Mouse (Mus musculus): Measurements from ENCODE around the gene Gas2l3. TPM values are rescaled to one million over a fixed set of nuclear protein-coding genes. Genes with fewer than 3 reads are reported as not detected.

Gene Gas2l3
- total RNA-seq, 1 experiment from 2014 or later = 9.2 TPM

- DNase-seq = peak; percentile 48
These were observed 43.0 kb downstream of the Gas2l3 start for GRCm38 (mm10) chr10:89400674-89401336.

GRCm38 (mm10) chr10:89395823-89396222 is 47.9 kb downstream of the Gas2l3 start:
- DNase-seq = peak; percentile 83

GRCm38 (mm10) chr10:89395321-89395720 is 48.4 kb downstream of the Gas2l3 start:
- no peak for DNase-seq

DNA sequence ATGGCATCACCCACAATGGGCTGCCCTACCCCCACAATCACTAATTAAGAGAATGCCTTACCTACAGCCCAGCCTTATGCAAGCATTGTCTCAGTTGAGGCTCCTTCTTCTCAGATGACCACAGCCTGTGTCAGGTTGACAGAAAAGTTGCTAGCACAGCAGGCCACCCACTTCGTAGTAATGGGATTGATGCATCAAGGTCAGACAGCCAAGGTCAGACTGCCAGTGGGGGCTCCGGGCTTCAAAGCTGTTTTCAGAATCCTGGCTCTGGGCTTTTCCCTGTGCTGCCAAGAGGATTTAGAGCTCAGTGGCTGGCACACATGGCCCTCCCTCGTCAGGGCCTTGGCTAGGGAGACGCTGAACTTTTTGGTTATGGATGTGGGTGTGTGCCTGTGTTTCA is 51.1 kb downstream of the Gas2l3 start:
- peak; percentile 55 for DNase-seq

GRCm38 (mm10) chr10:89391571-89392163 is 52.1 kb downstream of the Gas2l3 start:
- DNase-seq = no peak

- no peak for DNase-seq
These were observed 57.3 kb downstream of the Gas2l3 start for GRCm38 (mm10) chr10:89386461-89386860.

GRCm38 (mm10) chr10:89383462-89383861 is 60.3 kb downstream of the Gas2l3 start:
- DNase-seq = peak; percentile 85

DNA sequence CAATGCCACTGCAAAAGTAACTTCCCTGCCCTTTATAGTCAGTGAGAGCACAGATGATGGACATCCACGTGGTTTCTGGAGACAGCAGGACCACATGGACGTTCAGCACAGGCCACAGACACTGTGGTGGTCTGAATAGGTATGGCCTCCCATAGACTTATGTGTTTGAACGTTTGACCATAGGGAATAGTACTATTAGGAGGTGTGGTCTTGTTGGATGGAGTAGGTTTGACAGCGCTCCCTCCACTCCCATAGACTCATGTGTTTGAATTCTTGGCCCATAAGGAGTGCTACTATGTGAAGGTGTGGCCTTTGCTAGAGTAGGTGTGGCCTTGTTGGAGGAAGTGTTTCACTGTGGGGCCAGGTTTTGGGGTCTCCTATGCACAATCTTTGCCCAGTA is 66.0 kb downstream of the Gas2l3 start:
- DNase-seq = no peak

GRCm38 (mm10) chr10:89370051-89370450 is 73.7 kb downstream of the Gas2l3 start:
- no peak for DNase-seq

- DNase-seq = no peak
These were observed 84.8 kb downstream of the Gas2l3 start for GRCm38 (mm10) chr10:89358933-89359332.

Other genes with a start within 250 kb of the Gas2l3 start
- 0.64 and 1.3 TPM in 2 replicates for gene Ano4, start 99.2 kb downstream of the Gas2l3 start, total RNA-seq (2021)
- gene Nr1h4, start 89.6 kb upstream of the Gas2l3 start, total RNA-seq (2021) = 14.1 and 21.5 TPM in 2 replicates
- gene Slc17a8, start 177.3 kb upstream of the Gas2l3 start, total RNA-seq (2021) = 0.85 TPM in 1 of 2 replicates, not detected in the other
- 43.6 and 45.8 TPM in 2 replicates for gene Scyl2, start 242.3 kb upstream of the Gas2l3 start, total RNA-seq (2021)